Mouse (Mus musculus) erythroblast, embryonic 14.5 days (primary cell): ENCODE results near the gene Efs. TPM values are rescaled to one million over a fixed set of nuclear protein-coding genes. Genes with fewer than 3 reads are reported as not detected.
"Not testable (repeated sequence)": the region's sequence is repeated elsewhere in the genome, so short reads cannot be mapped to it uniquely, and the experiment has no call there.

Experiments used
- H3K27me3 ChIP-seq: 2 replicates; pipeline ENCODE4 v1.6.1; 2012; ENCODE audit warnings: inconsistent platforms; ENCODE audit not compliant: control insufficient read depth
- H3K36me3 ChIP-seq: 2 replicates; pipeline ENCODE4 v1.6.1; 2012; ENCODE audit warnings: mild to moderate bottlenecking, inconsistent platforms; ENCODE audit not compliant: control insufficient read depth
- H3K4me1 ChIP-seq: 2 replicates; pipeline ENCODE4 v1.6.1; 2012; ENCODE audit warnings: inconsistent platforms; ENCODE audit not compliant: control insufficient read depth
- H3K4me3 ChIP-seq: replicated peaks from 2 replicates; pipeline ENCODE3; 2012; ENCODE audit warnings: moderate library complexity, mild to moderate bottlenecking, inconsistent platforms
- H3K9me3 ChIP-seq: 2 replicates; pipeline ENCODE4 v1.6.1; 2012; ENCODE audit warnings: low read length, inconsistent platforms, mixed read lengths; ENCODE audit not compliant: control insufficient read depth
- GATA1 ChIP-seq: IDR thresholded peaks from 2 replicates; pipeline ENCODE4 v1.6.1; 2012; ENCODE audit warnings: low read length, inconsistent platforms, mixed read lengths
- TAL1 ChIP-seq: IDR thresholded peaks from 3 replicates; pipeline ENCODE4 v1.6.1; 2012; ENCODE audit warnings: low read length, inconsistent platforms, mixed read lengths
- polyA plus RNA-seq: library from polyadenylated mRNA; stranded (reverse); fragments of >175 nt; gene quantifications from 2 replicates; pipeline ENCODE4 v1.2.3, GENCODE M21; 2012

The Efs gene
- polyA plus RNA-seq, 1 experiment, result not detected

- no peaks in the 10 kb centered on the region for H3K9me3 ChIP-seq
- no peaks in the 10 kb centered on the region for H3K4me1 ChIP-seq
- H3K36me3 ChIP-seq, result no peaks in the 10 kb centered on the region
- no peaks in the 10 kb centered on the region for H3K27me3 ChIP-seq
- H3K4me3 ChIP-seq, result no peak overlapping the region
- no peak for TF ChIP-seq TAL1
- TF ChIP-seq GATA1, result no peak
These were observed 25.7 kb upstream of the Efs start for GRCm38 (mm10) chr14:54951587-54951986.

- no peaks in the 10 kb centered on the region for H3K4me1 ChIP-seq
- TF ChIP-seq GATA1 (no peak), TAL1 (no peak)
- H3K27me3 ChIP-seq, result no peaks in the 10 kb centered on the region
These were observed 24.6 kb upstream of the Efs start for GRCm38 (mm10) chr14:54950493-54950892.

GRCm38 (mm10) chr14:54948781-54949180 is 22.9 kb upstream of the Efs start:
- H3K27me3 ChIP-seq, result no peaks in the 10 kb centered on the region
- H3K9me3 ChIP-seq, result no peaks in the 10 kb centered on the region
- no peak overlapping the region for H3K4me3 ChIP-seq
- H3K4me1 ChIP-seq, result no peaks in the 10 kb centered on the region
- H3K36me3 ChIP-seq, result no peaks in the 10 kb centered on the region
- TF ChIP-seq TAL1 (no peak), GATA1 (no peak)

More at GRCm38 (mm10) chr14:54950493-54950892, 24.6 kb upstream of the Efs start:
- H3K9me3 ChIP-seq, result no peaks in the 10 kb centered on the region
- no peak overlapping the region for H3K4me3 ChIP-seq
- no peaks in the 10 kb centered on the region for H3K36me3 ChIP-seq

- not testable (repeated sequence) for H3K4me3 ChIP-seq, H3K9me3 ChIP-seq, H3K36me3 ChIP-seq, H3K27me3 ChIP-seq, H3K4me1 ChIP-seq
These were observed 21.1 kb upstream of the Efs start for GRCm38 (mm10) chr14:54947008-54947407.

- H3K4me3 ChIP-seq, result no peak overlapping the region
- no peaks in the 10 kb centered on the region for H3K4me1 ChIP-seq
- no peaks in the 10 kb centered on the region for H3K9me3 ChIP-seq
- no peaks in the 10 kb centered on the region for H3K27me3 ChIP-seq
- no peaks in the 10 kb centered on the region for H3K36me3 ChIP-seq
- TF ChIP-seq GATA1 (no peak), TAL1 (no peak)
These were observed 20.2 kb upstream of the Efs start for GRCm38 (mm10) chr14:54945975-54946704.

GRCm38 (mm10) chr14:54944939-54945338 is 19.0 kb upstream of the Efs start:
- no peak overlapping the region for H3K4me3 ChIP-seq
- H3K36me3 ChIP-seq, result no peaks in the 10 kb centered on the region
- H3K4me1 ChIP-seq, result no peaks in the 10 kb centered on the region
- TF ChIP-seq TAL1, result no peak
- no peak for TF ChIP-seq GATA1
- no peaks in the 10 kb centered on the region for H3K9me3 ChIP-seq
- H3K27me3 ChIP-seq, result no peaks in the 10 kb centered on the region

- TF ChIP-seq GATA1 (no peak), TAL1 (no peak)
- Histone ChIP-seq H3K4me3 (no peak overlapping the region), H3K27me3 (no peaks in the 10 kb centered on the region), H3K4me1 (no peaks in the 10 kb centered on the region), H3K9me3 (no peaks in the 10 kb centered on the region), H3K36me3 (no peaks in the 10 kb centered on the region)
These were observed 18.0 kb upstream of the Efs start for GRCm38 (mm10) chr14:54943971-54944370.

- Histone ChIP-seq H3K36me3 (no peaks in the 10 kb centered on the region), H3K4me1 (no peaks in the 10 kb centered on the region), H3K9me3 (no peaks in the 10 kb centered on the region), H3K27me3 (no peaks in the 10 kb centered on the region), H3K4me3 (no peak overlapping the region)
- no peak for TF ChIP-seq TAL1
- no peak for TF ChIP-seq GATA1
These were observed 16.6 kb upstream of the Efs start for GRCm38 (mm10) chr14:54942479-54942878.

- Histone ChIP-seq H3K9me3 (no peaks in the 10 kb centered on the region), H3K4me1 (no peaks in the 10 kb centered on the region), H3K4me3 (no peak overlapping the region), H3K36me3 (no peaks in the 10 kb centered on the region), H3K27me3 (peaks cover 4% of the 10 kb centered on the region)
- no peak for TF ChIP-seq TAL1
These were observed 15.4 kb upstream of the Efs start for GRCm38 (mm10) chr14:54941024-54941978.
